Mouse (Mus musculus) neutrophil, adult 65 days (primary cell): ENCODE results near the gene Nccrp1. TPM values are rescaled to one million over a fixed set of nuclear protein-coding genes. Genes with fewer than 3 reads are reported as not detected.

ENCODE experiments used
- total RNA-seq: library from RNA; stranded (reverse); gene quantifications from 2 replicates; pipeline ENCODE4 v1.2.4, GENCODE M21; 2023

The Nccrp1 gene
- total RNA-seq = 0.60 and 0.68 TPM in 2 replicates

GRCm38 (mm10) chr7:28547154-28547553, at the start of gene Nccrp1:
Nccrp1 (minus strand) TSS chr7:28547254.

GRCm38 (mm10) chr7:28540526-28540925, 6.5 kb downstream of the Nccrp1 start, which contains the start of gene Sycn:
Sycn (plus strand) TSS chr7:28540885.

GRCm38 (mm10) chr7:28522536-28522935, 24.5 kb downstream of the Nccrp1 start, which contains the start of gene Ifnl3:
Ifnl3 (plus strand) TSS chr7:28522836.

GRCm38 (mm10) chr7:28510405-28510974, 36.6 kb downstream of the Nccrp1 start, which contains the start of gene Ifnl2:
Ifnl2 (minus strand) TSS chr7:28510455.

Other genes with a start within 250 kb of the Nccrp1 start
- gene Dll3, start 245.0 kb downstream of the Nccrp1 start, total RNA-seq = not detected in 2 replicates
- gene Timm50, start 235.2 kb downstream of the Nccrp1 start, total RNA-seq = 30.5 and 34.3 TPM in 2 replicates
- gene Supt5, start 208.5 kb downstream of the Nccrp1 start, total RNA-seq = 75.3 and 85.3 TPM in 2 replicates
- gene Rps16, start 196.6 kb downstream of the Nccrp1 start, total RNA-seq = 615 and 788 TPM in 2 replicates
- gene Plekhg2, start 174.7 kb downstream of the Nccrp1 start, total RNA-seq = 23.5 and 27.9 TPM in 2 replicates
- gene Zfp36, start 167.0 kb downstream of the Nccrp1 start, total RNA-seq = 1,259 and 1,483 TPM in 2 replicates
- 7.6 and 8.2 TPM in 2 replicates for gene Med29, start 154.5 kb downstream of the Nccrp1 start, total RNA-seq
- 67.1 and 90.2 TPM in 2 replicates for gene Paf1, start 154.3 kb downstream of the Nccrp1 start, total RNA-seq
- 593 and 595 TPM in 2 replicates for gene Gmfg, start 109.8 kb downstream of the Nccrp1 start, total RNA-seq
- 1.8 and 3.4 TPM in 2 replicates for gene Lrfn1, start 95.3 kb downstream of the Nccrp1 start, total RNA-seq
- not detected in 2 replicates for gene Ifnl2, start 36.8 kb downstream of the Nccrp1 start, total RNA-seq
- gene Ifnl3, start 24.4 kb downstream of the Nccrp1 start, total RNA-seq = not detected in 2 replicates
- gene Sycn, start 6.4 kb downstream of the Nccrp1 start, total RNA-seq = not detected in 2 replicates
- gene Samd4b, start 50.9 kb upstream of the Nccrp1 start, total RNA-seq = 67.4 and 83.8 TPM in 2 replicates
- gene Pak4, start 50.9 kb upstream of the Nccrp1 start, total RNA-seq = 7.0 and 7.5 TPM in 2 replicates
- gene Acp7, start 84.1 kb upstream of the Nccrp1 start, total RNA-seq = not detected in 2 replicates
- gene Fbxo27, start 145.6 kb upstream of the Nccrp1 start, total RNA-seq = 0.95 TPM in 1 of 2 replicates, not detected in the other
- 2.2 and 4.9 TPM in 2 replicates for gene Fbxo17, start 169.6 kb upstream of the Nccrp1 start, total RNA-seq
- gene Mrps12, start 194.6 kb upstream of the Nccrp1 start, total RNA-seq = 13.6 and 16.0 TPM in 2 replicates
- 6.7 and 8.1 TPM in 2 replicates for gene Sars2, start 194.7 kb upstream of the Nccrp1 start, total RNA-seq
- gene Ccer2, start 208.9 kb upstream of the Nccrp1 start, total RNA-seq = not detected in 2 replicates
- gene Sirt2, start 219.5 kb upstream of the Nccrp1 start, total RNA-seq = 79.6 and 98.8 TPM in 2 replicates
- 69.5 and 83.2 TPM in 2 replicates for gene Nfkbib, start 220.3 kb upstream of the Nccrp1 start, total RNA-seq
- 98.4 and 115 TPM in 2 replicates for gene Rinl, start 241.7 kb upstream of the Nccrp1 start, total RNA-seq